Mouse (Mus musculus) CH12.LX (cell line): ENCODE measurements around the gene Cnr2. TPM values are rescaled to one million over a fixed set of nuclear protein-coding genes. Genes with fewer than 3 reads are reported as not detected.

Source experiments
- DNase-seq: peaks from one replicate; pipeline ENCODE4 v3.0.0-alpha.2; 2013; ENCODE audit errors: extremely low read depth
- H3K27ac ChIP-seq: 2 replicates; pipeline ENCODE4 v1.5.1; 2012; ENCODE audit warnings: low read depth, mild to moderate bottlenecking, control low read depth, moderate library complexity; ENCODE audit not compliant: insufficient read depth
- H3K27me3 ChIP-seq: replicated peaks from 2 replicates; pipeline ENCODE3; 2012; ENCODE audit warnings: inconsistent platforms
- H3K36me3 ChIP-seq, 2 experiments: replicated peaks in 1 of 2; 2 replicates each; pipeline versions ENCODE3 to v1.6.1; 2012; ENCODE audit warnings: inconsistent platforms in 1 of 2, low read length in 1 of 2, mild to moderate bottlenecking in 1 of 2, mixed read lengths in 1 of 2, moderate library complexity in 1 of 2; ENCODE audit not compliant: control insufficient read depth in 1 of 2, insufficient read depth in 1 of 2
- H3K4me1 ChIP-seq, 2 experiments: 2 replicates each; pipeline ENCODE4 v1.6.1; 2012; ENCODE audit warnings: inconsistent platforms in 1 of 2, moderate library complexity in 1 of 2; ENCODE audit not compliant: insufficient read depth in 2 of 2, control insufficient read depth in 1 of 2
- H3K4me2 ChIP-seq: 2 replicates; pipeline ENCODE4 v1.6.1; 2012; ENCODE audit warnings: low read depth, mild to moderate bottlenecking, control low read depth; ENCODE audit not compliant: poor library complexity, insufficient read depth, severe bottlenecking
- H3K4me3 ChIP-seq, 3 experiments: fragments of 150-350 bp in 1 of 3; sonication (generic) in 1 of 3; replicated peaks in 1 of 3; 2 replicates each; pipeline versions ENCODE3 to v1.5.1; 2011 to 2012; ENCODE audit warnings: low read depth in 2 of 3, low read length in 2 of 3, mild to moderate bottlenecking in 2 of 3, moderate library complexity in 2 of 3, control low read depth in 1 of 3, improper control_type of control experiment in 1 of 3, inconsistent platforms in 1 of 3, mixed read lengths in 1 of 3; ENCODE audit not compliant: poor library complexity in 1 of 3
- H3K79me2 ChIP-seq: replicated peaks from 2 replicates; pipeline ENCODE4 v1.6.1; 2012; ENCODE audit warnings: mild to moderate bottlenecking, moderate library complexity; ENCODE audit not compliant: control insufficient read depth, poor library complexity, insufficient read depth, severe bottlenecking; ENCODE audit errors: extremely low read depth
- H3K9ac ChIP-seq: 2 replicates; pipeline ENCODE4 v1.6.1; 2012; ENCODE audit warnings: low read depth, mild to moderate bottlenecking, control low read depth, moderate library complexity; ENCODE audit not compliant: insufficient read depth
- H3K9me3 ChIP-seq: replicated peaks from 2 replicates; pipeline ENCODE3; 2012; ENCODE audit warnings: low read length, inconsistent platforms, mixed read lengths
- E2F4 ChIP-seq: IDR thresholded peaks from 2 replicates; pipeline ENCODE4 v1.6.1; 2011; ENCODE audit warnings: low read depth, low read length, improper control_type of control experiment; ENCODE audit not compliant: insufficient replicate concordance
- ETS1 ChIP-seq: conservative IDR thresholded peaks from 2 replicates; pipeline ENCODE4 v1.6.1; 2012; ENCODE audit warnings: low read depth, mild to moderate bottlenecking, inconsistent platforms, low read length, improper control_type of control experiment, moderate library complexity
- JUND ChIP-seq: conservative IDR thresholded peaks from 2 replicates; pipeline ENCODE4 v1.6.1; 2011; ENCODE audit warnings: low read depth, low read length, improper control_type of control experiment
- KAT2A ChIP-seq: IDR thresholded peaks from 2 replicates; pipeline ENCODE4 v1.6.1; 2012; ENCODE audit warnings: low read length, improper control_type of control experiment, inconsistent platforms; ENCODE audit not compliant: insufficient replicate concordance
- MAFK ChIP-seq: IDR thresholded peaks from 2 replicates; pipeline ENCODE4 v1.6.1; 2011; ENCODE audit warnings: low read length, improper control_type of control experiment; ENCODE audit not compliant: insufficient replicate concordance
- MXI1 ChIP-seq: IDR thresholded peaks from 2 replicates; pipeline ENCODE4 v1.6.1; 2011; ENCODE audit warnings: mild to moderate bottlenecking, low read depth, low read length, improper control_type of control experiment
- NELFE ChIP-seq: IDR thresholded peaks from 2 replicates; pipeline ENCODE4 v1.6.1; 2011; ENCODE audit warnings: low read depth, low read length, improper control_type of control experiment
- NRF1 ChIP-seq: IDR thresholded peaks from 2 replicates; pipeline ENCODE4 v1.6.1; 2014; ENCODE audit warnings: low read depth, mild to moderate bottlenecking, inconsistent platforms, low read length, improper control_type of control experiment, moderate library complexity
- POLR2AphosphoS2 ChIP-seq: IDR thresholded peaks from 2 replicates; pipeline ENCODE4 v1.6.1; 2011; ENCODE audit warnings: low read depth, low read length, improper control_type of control experiment
- RAD21 ChIP-seq: IDR thresholded peaks from 2 replicates; pipeline ENCODE4 v1.6.1; 2011; ENCODE audit warnings: low read depth, mild to moderate bottlenecking, low read length, improper control_type of control experiment, moderate library complexity
- RCOR1 ChIP-seq: conservative IDR thresholded peaks from 2 replicates; pipeline ENCODE4 v1.6.1; 2012; ENCODE audit warnings: low read depth, mild to moderate bottlenecking, inconsistent platforms, low read length, improper control_type of control experiment
- TBP ChIP-seq: conservative IDR thresholded peaks from 2 replicates; pipeline ENCODE4 v1.6.1; 2011; ENCODE audit warnings: low read depth, low read length, improper control_type of control experiment
- UBTF ChIP-seq: IDR thresholded peaks from 2 replicates; pipeline ENCODE4 v1.6.1; 2012; ENCODE audit warnings: low read depth, mild to moderate bottlenecking, inconsistent platforms, low read length, improper control_type of control experiment, moderate library complexity
- USF2 ChIP-seq: conservative IDR thresholded peaks from 2 replicates; pipeline ENCODE4 v1.6.1; 2011; ENCODE audit warnings: low read depth, low read length, improper control_type of control experiment
- ZC3H11A ChIP-seq: IDR thresholded peaks from 2 replicates; pipeline ENCODE4 v1.6.1; 2012; ENCODE audit warnings: low read depth, mild to moderate bottlenecking, inconsistent platforms, low read length, improper control_type of control experiment
- ZKSCAN1 ChIP-seq: IDR thresholded peaks from 2 replicates; pipeline ENCODE4 v1.6.1; 2012; ENCODE audit warnings: low read depth, inconsistent platforms, low read length, improper control_type of control experiment, borderline replicate concordance
- dilution Hi-C: fragments of 300-500 bp; cut with MboI; formaldehyde crosslinking; loops from 2 replicates; pipeline ENCODE4 v1.14.3; 2020; ENCODE audit warnings: low sequenced_read_pairs; ENCODE audit not compliant: extremely low pct_unique_long_range_greater_than_20kb, extremely low pct_ligation_motif_present
- in situ Hi-C: fragments of 300-500 bp; cut with MboI; formaldehyde crosslinking; loops from 3 replicates; pipeline ENCODE4 v1.14.3; 2019; ENCODE audit warnings: low sequenced_read_pairs, low pct_ligation_motif_present, low pct_unique_long_range_greater_than_20kb, mixed read lengths
- polyA plus RNA-seq: library from polyadenylated mRNA; unstranded; fragments of >175 nt; gene quantifications from 2 replicates; pipeline ENCODE4 v1.2.1, GENCODE M21; 2012; ENCODE audit warnings: low read depth; ENCODE audit not compliant: insufficient read length
- total RNA-seq, 2 experiments: library from RNA; depleted of rRNA; stranded (reverse); fragments of 300-350 nt in 1 of 2; fragments of >200 nt in 1 of 2; gene quantifications; 2 replicates each; pipeline ENCODE4 v1.2.3; 2012 to 2014

Cnr2 gene
- total and polyA plus RNA-seq, 3 experiments, result 5.6 to 13.8 (median 10.6) TPM

GRCm38 (mm10) chr4:135876583-135877020, 18.6 kb upstream of the Cnr2 start (continued):
- TF ChIP-seq ETS1 (peak; percentile 100), UBTF (no peak), JUND (no peak; the same call in 1 of the 2 replicates), NELFE (no peak; the same call in 1 of the 2 replicates), RAD21 (no peak), NRF1 (peak; percentile 28; the same call in 1 of the 2 replicates), E2F4 (peak; percentile 44; the same call in 1 of the 2 replicates), KAT2A (0 out of 2 replicates have a peak, but pooled peaks have one; percentile 71)

- Histone ChIP-seq H3K9ac (no peak overlapping the region), H3K9me3 (no peaks in the 10 kb centered on the region), H3K4me1 (peaks cover 10 to 43% of the 10 kb centered on the region in 2 experiments), H3K4me2 (no peak overlapping the region), H3K27me3 (no peaks in the 10 kb centered on the region), H3K27ac (no peak overlapping the region), H3K4me3 (no peak overlapping the region), H3K79me2 (peaks cover 6% of the 10 kb centered on the region), H3K36me3 (peaks cover 0 to under 1% of the 10 kb centered on the region in 2 experiments)
- dilution Hi-C loops, result no loop called here
- DNase-seq, result no peak
- no peak for TF ChIP-seq ZC3H11A
- TF ChIP-seq RAD21, result no peak
- no peak for TF ChIP-seq ZKSCAN1
- in situ Hi-C loops, result no loop called here
Observed at GRCm38 (mm10) chr4:135877742-135878141, 17.5 kb upstream of the Cnr2 start.

- DNase-seq, result no peak
- dilution Hi-C loops (no loop called here), in situ Hi-C loops (no loop called here)
- Histone ChIP-seq H3K4me1 (peaks cover 13 to 53% of the 10 kb centered on the region in 2 experiments), H3K79me2 (no peaks in the 10 kb centered on the region), H3K9me3 (no peaks in the 10 kb centered on the region), H3K27me3 (no peaks in the 10 kb centered on the region), H3K9ac (no peak overlapping the region), H3K27ac (no peak overlapping the region), H3K4me2 (no peak overlapping the region), H3K4me3 (no peak overlapping the region), H3K36me3 (no peaks in the 10 kb centered on the region)
- TF ChIP-seq POLR2AphosphoS2 (no peak), ZC3H11A (no peak), TBP (no peak), MXI1 (no peak), USF2 (no peak), ZKSCAN1 (no peak), MAFK (no peak), RCOR1 (no peak), UBTF (no peak)
Observed at GRCm38 (mm10) chr4:135879021-135879420, 16.2 kb upstream of the Cnr2 start.
